Mouse (Mus musculus) heart, adult 2 months (tissue): ENCODE measurements around the gene Ptprd. TPM values are rescaled to one million over a fixed set of nuclear protein-coding genes. Genes with fewer than 3 reads are reported as not detected.

Experiments
- DNase-seq, 2 experiments: peaks; one replicate each; pipeline ENCODE4 v3.0.0; 2021
- H3K27ac ChIP-seq: fragments of 200-600 bp; 2 replicates; pipeline ENCODE4 v1.8.1; 2022
- H3K27me3 ChIP-seq: fragments of 200-500 bp; 2 replicates; pipeline ENCODE4 v1.6.1; 2012; ENCODE audit warnings: mild to moderate bottlenecking, low read length, inconsistent platforms, mixed read lengths; ENCODE audit not compliant: control insufficient read depth, insufficient read depth
- H3K36me3 ChIP-seq: fragments of 200-500 bp; 2 replicates; pipeline ENCODE4 v1.6.1; 2012; ENCODE audit warnings: low read length, inconsistent platforms; ENCODE audit not compliant: control insufficient read depth, insufficient read depth
- H3K4me1 ChIP-seq: fragments of 200-500 bp; 2 replicates; pipeline ENCODE4 v1.6.1; 2011; ENCODE audit warnings: low read length; ENCODE audit not compliant: control insufficient read depth, insufficient read depth
- H3K4me3 ChIP-seq: fragments of 200-600 bp; 2 replicates; pipeline ENCODE4 v1.8.1; 2022
- H3K79me2 ChIP-seq: fragments of 200-500 bp; replicated peaks from 2 replicates; pipeline ENCODE4 v1.6.1; 2012; ENCODE audit warnings: mild to moderate bottlenecking, inconsistent platforms, low read length, moderate library complexity, mixed read lengths; ENCODE audit not compliant: control insufficient read depth, insufficient read depth
- H3K9ac ChIP-seq: fragments of 200-500 bp; 2 replicates; pipeline ENCODE4 v1.6.1; 2012; ENCODE audit warnings: low read depth, mild to moderate bottlenecking, control low read depth, inconsistent platforms, low read length, mixed read lengths
- CTCF ChIP-seq: fragments of 200-600 bp; IDR thresholded peaks from 2 replicates; pipeline ENCODE4 v1.8.1; 2022; ENCODE audit warnings: antibody characterized with exemption, mild to moderate bottlenecking, moderate library complexity
- EP300 ChIP-seq: fragments of 200-500 bp; IDR thresholded peaks from 2 replicates; pipeline ENCODE4 v1.6.1; 2011; ENCODE audit warnings: low read depth, low read length, control low read depth; ENCODE audit not compliant: insufficient read depth
- POLR2A ChIP-seq: fragments of 200-500 bp; IDR thresholded peaks from 2 replicates; pipeline ENCODE4 v1.6.1; 2011; ENCODE audit warnings: mild to moderate bottlenecking, low read depth, low read length, control low read depth; ENCODE audit not compliant: insufficient read depth
- WGBS: fragments of 180-500 bp; shearing (Covaris S2); methylation state at CpG from one replicate; pipeline ENCODE4 v1.1.7; 2018; 5-methylcytosine and 5-hydroxymethylcytosine counted together
- intact Hi-C: fragments of 180-260 bp; cut with DNase I; formaldehyde crosslinking; loops from one replicate; pipeline ENCODE4 v1.15.1; 2025
- polyA plus RNA-seq: library from polyadenylated mRNA; depleted of rRNA; stranded (reverse); fragments of >200 nt; gene quantifications from 2 replicates; pipeline ENCODE4 v1.2.3, GENCODE M21; 2012
- total RNA-seq, 2 experiments: library from RNA; stranded (reverse); gene quantifications; 2 replicates each; pipeline ENCODE4 v1.2.3; 2021

Ptprd gene
- total and polyA plus RNA-seq, 3 experiments, result 2.7 to 7.0 (median 5.3) TPM

- H3K27ac ChIP-seq, result peak overlapping the region; percentile 47
- no peak overlapping the region for H3K9ac ChIP-seq
- no peaks in the 10 kb centered on the region for H3K4me1 ChIP-seq
- H3K36me3 ChIP-seq, result peaks cover 3% of the 10 kb centered on the region
- H3K27me3 ChIP-seq, result no peaks in the 10 kb centered on the region
- WGBS, result 57% methylated on average over 4 of the region's 4 CpGs
- no peak overlapping the region for H3K4me3 ChIP-seq
- TF ChIP-seq EP300 (no peak), CTCF (no peak), POLR2A (no peak)
- intact Hi-C loops, result no loop called here
- H3K79me2 ChIP-seq, result no peaks in the 10 kb centered on the region
- peak; percentile 21 to 28 for DNase-seq
These were observed 1841.5 kb downstream of the Ptprd start for GRCm38 (mm10) chr4:76370041-76370880.

- Histone ChIP-seq H3K36me3 (peaks cover 3% of the 10 kb centered on the region), H3K79me2 (no peaks in the 10 kb centered on the region), H3K9ac (no peak overlapping the region), H3K4me3 (no peak overlapping the region), H3K27me3 (no peaks in the 10 kb centered on the region), H3K27ac (no peak overlapping the region), H3K4me1 (no peaks in the 10 kb centered on the region)
- 33% methylated on average over 3 of the region's 3 CpGs for WGBS
- intact Hi-C loops, result loop anchor here (10.0 kb wide), 1 partner anchor 76 kb away; no protein-coding TSS in a partner anchor
- no peak for DNase-seq
- TF ChIP-seq POLR2A (no peak), EP300 (no peak), CTCF (no peak)
These were observed 1842.7 kb downstream of the Ptprd start for GRCm38 (mm10) chr4:76369101-76369500.

GRCm38 (mm10) chr4:76368291-76368690, 1843.5 kb downstream of the Ptprd start:
- H3K4me3 ChIP-seq, result no peak overlapping the region
- no peaks in the 10 kb centered on the region for H3K27me3 ChIP-seq
- TF ChIP-seq EP300 (no peak), CTCF (no peak), POLR2A (no peak)
- no peak overlapping the region for H3K27ac ChIP-seq
- H3K36me3 ChIP-seq, result peaks cover 4% of the 10 kb centered on the region
- no peaks in the 10 kb centered on the region for H3K4me1 ChIP-seq
- DNase-seq, result no peak
- H3K79me2 ChIP-seq, result no peaks in the 10 kb centered on the region
- intact Hi-C loops, result loop anchor here (10.0 kb wide), 1 partner anchor 77 kb away; no protein-coding TSS in a partner anchor
- H3K9ac ChIP-seq, result no peak overlapping the region
- 91% methylated on average over 2 of the region's 2 CpGs for WGBS

- intact Hi-C loops, result loop anchor here (10.0 kb wide), 1 partner anchor 78 kb away; no protein-coding TSS in a partner anchor
- H3K79me2 ChIP-seq, result no peaks in the 10 kb centered on the region
- WGBS, result 83% methylated on average over 3 of the region's 3 CpGs
- peaks cover 4% of the 10 kb centered on the region for H3K36me3 ChIP-seq
- no peak overlapping the region for H3K27ac ChIP-seq
- H3K27me3 ChIP-seq, result no peaks in the 10 kb centered on the region
- DNase-seq, result no peak
- no peaks in the 10 kb centered on the region for H3K4me1 ChIP-seq
- no peak for TF ChIP-seq CTCF
- TF ChIP-seq POLR2A, result no peak
- TF ChIP-seq EP300, result no peak
- no peak overlapping the region for H3K4me3 ChIP-seq
- no peak overlapping the region for H3K9ac ChIP-seq
These were observed 1844.5 kb downstream of the Ptprd start for GRCm38 (mm10) chr4:76367285-76367684.

GRCm38 (mm10) chr4:76365871-76366270, 1845.9 kb downstream of the Ptprd start:
- TF ChIP-seq POLR2A, result no peak
- no peaks in the 10 kb centered on the region; the same call in 1 of the 2 replicates for H3K4me1 ChIP-seq
- peaks cover 4% of the 10 kb centered on the region for H3K36me3 ChIP-seq
- H3K9ac ChIP-seq, result no peak overlapping the region
- H3K27me3 ChIP-seq, result no peaks in the 10 kb centered on the region
- H3K27ac ChIP-seq, result no peak overlapping the region
- H3K4me3 ChIP-seq, result no peak overlapping the region
- H3K79me2 ChIP-seq, result no peaks in the 10 kb centered on the region
- no peak for DNase-seq
- intact Hi-C loops, result loop anchor here (10.0 kb wide), 1 partner anchor 79 kb away; no protein-coding TSS in a partner anchor
- WGBS, result 43% methylated on average over 4 of the region's 4 CpGs

GRCm38 (mm10) chr4:76361546-76361945, 1850.2 kb downstream of the Ptprd start:
- WGBS, result 0% methylated on average over 1 of the region's 1 CpGs
- DNase-seq, result no peak
- no peaks in the 10 kb centered on the region; the same call in 1 of the 2 replicates for H3K4me1 ChIP-seq
- peaks cover 4% of the 10 kb centered on the region for H3K36me3 ChIP-seq
- H3K9ac ChIP-seq, result no peak overlapping the region
- intact Hi-C loops, result loop anchor here (10.0 kb wide), 1 partner anchor 83 kb away; no protein-coding TSS in a partner anchor
- no peaks in the 10 kb centered on the region for H3K79me2 ChIP-seq
- no peak overlapping the region for H3K4me3 ChIP-seq
- no peaks in the 10 kb centered on the region for H3K27me3 ChIP-seq
- no peak for TF ChIP-seq POLR2A
- TF ChIP-seq EP300, result no peak
- TF ChIP-seq CTCF, result no peak
- no peak overlapping the region for H3K27ac ChIP-seq
